Mouse (Mus musculus) neural tube, embryonic 11.5 days (tissue): ENCODE results near the gene Tmem140. TPM values are rescaled to one million over a fixed set of nuclear protein-coding genes. Genes with fewer than 3 reads are reported as not detected.

Experiments used
- ATAC-seq: fragments of 200-750 bp; cut with Nextera tagmentation; 2 replicates; pipeline ENCODE4 v1.8.0; 2017; ENCODE audit warnings: moderate number of reproducible peaks, mild to moderate bottlenecking, moderate TSS enrichment, moderate library complexity; ENCODE audit not compliant: insufficient read depth, low FRiP score, low TSS enrichment
- DNase-seq: peaks from one replicate; pipeline ENCODE4 v3.0.0-alpha.2; 2015; ENCODE audit warnings: low spot score
- H3K27ac ChIP-seq: fragments of 300-500 bp; sonication (generic); 2 replicates; pipeline ENCODE4 v1.5.1; 2014; ENCODE audit warnings: low read depth, mild to moderate bottlenecking, low read length
- H3K27me3 ChIP-seq: fragments of 300-500 bp; sonication (generic); 2 replicates; pipeline ENCODE4 v1.6.1; 2014; ENCODE audit warnings: mild to moderate bottlenecking, low read length, mixed read lengths; ENCODE audit not compliant: control insufficient read depth, insufficient read depth
- H3K36me3 ChIP-seq: fragments of 300-500 bp; sonication (generic); 2 replicates; pipeline ENCODE4 v1.6.1; 2014; ENCODE audit warnings: mild to moderate bottlenecking, low read length, moderate library complexity, mixed read lengths; ENCODE audit not compliant: control insufficient read depth, insufficient read depth
- H3K4me1 ChIP-seq: fragments of 300-500 bp; sonication (generic); 2 replicates; pipeline ENCODE4 v1.6.1; 2014; ENCODE audit warnings: low read length, mixed read lengths; ENCODE audit not compliant: control insufficient read depth, insufficient read depth
- H3K4me2 ChIP-seq: fragments of 300-500 bp; sonication (generic); 2 replicates; pipeline ENCODE4 v1.6.1; 2014; ENCODE audit warnings: low read depth, mild to moderate bottlenecking, moderate library complexity
- H3K4me3 ChIP-seq: fragments of 300-500 bp; sonication (generic); 2 replicates; pipeline ENCODE4 v1.5.1; 2014; ENCODE audit warnings: low read depth, low read length
- H3K9ac ChIP-seq: fragments of 300-500 bp; sonication (generic); 2 replicates; pipeline ENCODE4 v1.6.1; 2014; ENCODE audit warnings: mild to moderate bottlenecking, low read length
- H3K9me3 ChIP-seq: fragments of 300-500 bp; sonication (generic); 2 replicates; pipeline ENCODE4 v1.6.1; 2016; ENCODE audit warnings: low read length; ENCODE audit not compliant: control insufficient read depth
- WGBS: fragments of 180-500 bp; shearing (Covaris S2); extraction: QIAGEN DNeasy Blood & Tissue Kit; methylation state at CpG from one replicate; pipeline ENCODE4 v1.1.7; 2014; 5-methylcytosine and 5-hydroxymethylcytosine counted together
- polyA plus RNA-seq: library from polyadenylated mRNA; unstranded; fragments of >200 nt; fragmentation: Nextera tagmentation; extraction: Ambion mirVana; gene quantifications from 2 replicates; pipeline ENCODE4 v1.2.1, GENCODE M21; 2014

Gene Tmem140
- polyA plus RNA-seq, 1 experiment from 2014 or later: 1.3 TPM

GRCm38 (mm10) chr6:34909631-34910345 is 46.8 kb downstream of the Tmem140 start:
- peaks cover 5% of the 10 kb centered on the region; the same call in 1 of the 2 replicates for H3K4me1 ChIP-seq
- 48% methylated on average over 8 of the region's 8 CpGs for WGBS
- no peaks in the 10 kb centered on the region for H3K9me3 ChIP-seq
- H3K36me3 ChIP-seq: 0 out of 2 replicates have a peak, but pooled peaks cover 2% of the 10 kb centered on the region
- H3K4me2 ChIP-seq: peak overlapping the region; percentile 40
- no peak for DNase-seq
- no peak for ATAC-seq
- H3K9ac ChIP-seq: peak overlapping the region; percentile 71
- H3K27me3 ChIP-seq: no peaks in the 10 kb centered on the region
- no peak overlapping the region for H3K27ac ChIP-seq
- H3K4me3 ChIP-seq: peak overlapping the region; percentile 70

GRCm38 (mm10) chr6:34910371-34911219 is 47.6 kb downstream of the Tmem140 start, which contains the start of gene Wdr91:
Wdr91 (minus strand) TSS chr6:34910876.
- no peak within 1 kb of the TSS for H3K27ac ChIP-seq
- peak; percentile 91 for ATAC-seq
- DNase-seq: peak; percentile 97
- no peaks in the 10 kb centered on the region for H3K9me3 ChIP-seq
- under 1% methylated on average over 62 of the region's 64 CpGs for WGBS
- no peaks in the 10 kb centered on the region for H3K27me3 ChIP-seq
- peak within 1 kb of the TSS; percentile 40 for H3K4me2 ChIP-seq
- peak within 1 kb of the TSS; percentile 71 for H3K9ac ChIP-seq
- no peaks in the 10 kb centered on the region for H3K36me3 ChIP-seq
- peaks cover 5% of the 10 kb centered on the region; the same call in 1 of the 2 replicates for H3K4me1 ChIP-seq
- peak within 1 kb of the TSS; percentile 70 for H3K4me3 ChIP-seq

- Histone ChIP-seq H3K27ac (no peak overlapping the region), H3K4me3 (no peak overlapping the region), H3K9ac (no peak overlapping the region), H3K4me2 (no peak overlapping the region), H3K9me3 (no peaks in the 10 kb centered on the region), H3K27me3 (no peaks in the 10 kb centered on the region), H3K36me3 (no peaks in the 10 kb centered on the region), H3K4me1 (peaks cover 5% of the 10 kb centered on the region; the same call in 1 of the 2 replicates)
- WGBS: 86% methylated on average over 13 of the region's 13 CpGs
- ATAC-seq: no peak
- DNase-seq: no peak
Measured at GRCm38 (mm10) chr6:34913341-34914040, 50.5 kb downstream of the Tmem140 start.

DNA sequence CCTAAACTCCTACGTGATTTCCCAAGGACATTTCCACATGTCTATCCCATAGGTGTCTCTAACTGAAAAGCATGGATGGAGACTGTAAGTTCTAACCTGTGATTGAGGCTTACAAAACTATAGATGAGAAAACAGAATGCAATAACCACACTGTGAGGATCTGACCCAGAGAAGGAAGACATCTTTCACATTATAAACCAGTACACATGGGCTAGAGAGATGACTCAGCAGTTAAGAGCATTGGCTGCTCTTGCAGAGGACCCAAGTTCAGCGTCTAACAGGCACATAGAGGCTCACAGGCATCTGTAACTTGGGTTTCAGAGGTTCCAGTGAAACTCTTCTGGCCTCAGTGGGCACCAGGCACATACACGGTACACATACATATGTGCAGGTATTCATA is 51.5 kb downstream of the Tmem140 start:
- H3K9ac ChIP-seq: no peak overlapping the region
- no peak overlapping the region for H3K4me2 ChIP-seq
- no peaks in the 10 kb centered on the region for H3K9me3 ChIP-seq
- no peak overlapping the region for H3K27ac ChIP-seq
- no peaks in the 10 kb centered on the region for H3K36me3 ChIP-seq
- no peak for ATAC-seq
- WGBS: 84% methylated on average over 3 of the region's 3 CpGs
- no peak overlapping the region for H3K4me3 ChIP-seq
- no peak for DNase-seq
- peaks cover 5% of the 10 kb centered on the region; the same call in 1 of the 2 replicates for H3K4me1 ChIP-seq
- H3K27me3 ChIP-seq: no peaks in the 10 kb centered on the region

DNA sequence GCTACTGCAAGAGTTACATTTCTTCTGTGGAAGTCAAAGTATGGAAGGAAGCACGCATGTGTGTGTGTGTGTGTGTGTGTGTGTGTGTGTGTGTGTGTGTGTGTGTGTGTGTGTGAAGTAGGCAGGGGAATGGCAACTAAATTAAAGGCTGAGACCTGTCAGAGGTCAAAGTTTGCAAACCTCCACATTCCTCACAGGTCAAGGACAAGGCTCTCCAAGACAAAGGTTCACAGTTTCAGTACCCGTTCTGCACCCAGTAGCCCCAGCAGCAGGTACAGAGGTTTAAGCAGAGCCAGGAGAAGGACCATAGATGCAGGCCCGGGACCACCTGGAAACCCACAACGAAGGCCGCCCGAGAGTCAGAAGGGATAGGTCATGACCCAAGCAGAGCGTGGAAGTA is 56.2 kb downstream of the Tmem140 start:
- Histone ChIP-seq H3K36me3 (no peaks in the 10 kb centered on the region), H3K4me3 (no peak overlapping the region), H3K4me2 (no peak overlapping the region), H3K9ac (no peak overlapping the region), H3K9me3 (no peaks in the 10 kb centered on the region), H3K27me3 (no peaks in the 10 kb centered on the region), H3K4me1 (no peaks in the 10 kb centered on the region), H3K27ac (no peak overlapping the region)
- DNase-seq: no peak
- 84% methylated on average over 7 of the region's 7 CpGs for WGBS
- no peak for ATAC-seq

- Histone ChIP-seq H3K9me3 (no peaks in the 10 kb centered on the region), H3K4me2 (no peak within 1 kb of the TSS), H3K4me3 (no peak within 1 kb of the TSS), H3K27me3 (no peaks in the 10 kb centered on the region), H3K4me1 (no peaks in the 10 kb centered on the region), H3K9ac (no peak within 1 kb of the TSS), H3K27ac (no peak within 1 kb of the TSS), H3K36me3 (no peaks in the 10 kb centered on the region)
- no peak for ATAC-seq
- no peak for DNase-seq
- WGBS: 44% methylated on average over 10 of the region's 10 CpGs
Measured at GRCm38 (mm10) chr6:34919956-34920355, 57.0 kb downstream of the Tmem140 start, which contains the start of gene Stra8. Stra8 (plus strand) TSS chr6:34920163.

- Histone ChIP-seq H3K27ac (no peak overlapping the region), H3K36me3 (no peaks in the 10 kb centered on the region), H3K27me3 (no peaks in the 10 kb centered on the region), H3K9me3 (no peaks in the 10 kb centered on the region), H3K4me3 (no peak overlapping the region), H3K9ac (no peak overlapping the region), H3K4me1 (no peaks in the 10 kb centered on the region), H3K4me2 (no peak overlapping the region)
- WGBS: 94% methylated on average over 12 of the region's 12 CpGs
- no peak for ATAC-seq
- no peak for DNase-seq
Measured at GRCm38 (mm10) chr6:34920631-34921030, 57.7 kb downstream of the Tmem140 start.

GRCm38 (mm10) chr6:34921941-34922340 is 59.0 kb downstream of the Tmem140 start:
- H3K4me3 ChIP-seq: no peak overlapping the region
- no peak overlapping the region for H3K9ac ChIP-seq
- peak; percentile 23 for DNase-seq
- no peak overlapping the region for H3K27ac ChIP-seq
- no peak for ATAC-seq
- H3K4me1 ChIP-seq: no peaks in the 10 kb centered on the region
- no peak overlapping the region for H3K4me2 ChIP-seq
- H3K27me3 ChIP-seq: no peaks in the 10 kb centered on the region
- H3K9me3 ChIP-seq: no peaks in the 10 kb centered on the region
- WGBS: 62% methylated on average over 13 of the region's 14 CpGs
- no peaks in the 10 kb centered on the region for H3K36me3 ChIP-seq
